Mouse (Mus musculus): ENCODE results near the gene Ddx11. TPM values are rescaled to one million over a fixed set of nuclear protein-coding genes. Genes with fewer than 3 reads are reported as not detected.

Ddx11 gene
- polyA plus RNA-seq (2014; fragmentation: Nextera tagmentation; extraction: Ambion mirVana): 2.9 and 3.6 TPM in 2 replicates

DNA sequence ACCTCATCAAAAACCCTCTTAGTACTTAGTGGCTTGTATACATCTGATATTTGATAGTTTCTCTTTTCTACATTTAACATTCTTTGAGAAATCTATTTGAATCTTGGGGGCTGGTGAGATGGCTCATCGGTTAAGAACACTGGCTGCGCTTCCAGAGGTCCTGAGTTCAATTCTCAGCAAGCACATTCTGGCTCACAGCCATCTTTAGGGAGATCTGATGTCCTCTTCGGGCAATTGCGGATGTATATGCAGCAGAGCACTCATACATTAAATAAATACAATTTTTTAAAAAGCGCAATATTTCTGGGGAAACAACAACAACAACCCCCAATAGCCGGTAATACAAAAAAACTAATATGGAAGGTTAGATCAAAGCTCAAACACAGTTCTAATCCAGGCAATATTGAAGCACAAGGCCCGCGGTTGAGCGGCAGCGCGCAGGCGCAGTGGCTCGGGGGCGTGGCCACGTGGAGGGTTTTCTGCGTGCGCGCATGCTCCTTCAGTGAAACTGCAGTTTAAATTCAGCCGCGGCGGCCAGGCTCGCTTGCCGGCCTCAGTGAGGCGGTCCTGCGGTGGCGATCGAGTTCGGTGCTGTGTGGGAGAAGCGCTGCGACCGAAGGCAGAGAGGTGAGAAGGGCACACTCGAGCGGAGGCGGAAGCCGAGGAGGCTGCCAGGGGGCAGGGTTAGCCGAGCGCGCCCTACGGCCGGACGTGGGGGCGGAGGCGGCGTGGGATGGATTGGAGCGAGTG is at the start of gene Ddx11:
Ddx11 (plus strand) TSS at position 455 of the 750 bp plus-strand sequence.
- 5% methylated on average over 45 of the region's 45 CpGs for WGBS
- Histone ChIP-seq H3K4me1 (ENCODE audit: control insufficient read depth, insufficient read depth, low read length) (peaks cover 6% of the 10 kb centered on the region; the same call in 1 of the 2 replicates), H3K4me3 (ENCODE audit: low read depth, low read length) (peak within 1 kb of the TSS; percentile 54), H3K27ac (ENCODE audit: low read depth, low read length) (no peak within 1 kb of the TSS), H3K9ac (replicated peaks; ENCODE audit: low read depth, low read length) (peak within 1 kb of the TSS; percentile 49), H3K36me3 (ENCODE audit: control insufficient read depth, insufficient read depth, low read length) (peaks cover 15% of the 10 kb centered on the region; the same call in 1 of the 2 replicates), H3K27me3 (ENCODE audit: control insufficient read depth, insufficient read depth, low read length) (no peaks in the 10 kb centered on the region), H3K9me3 (ENCODE audit: control insufficient read depth, low read length) (no peaks in the 10 kb centered on the region), H3K4me2 (ENCODE audit: low read depth, low read length) (peak within 1 kb of the TSS; percentile 48)
- ATAC-seq (ENCODE audit: low read depth): peak; percentile 87

DNA sequence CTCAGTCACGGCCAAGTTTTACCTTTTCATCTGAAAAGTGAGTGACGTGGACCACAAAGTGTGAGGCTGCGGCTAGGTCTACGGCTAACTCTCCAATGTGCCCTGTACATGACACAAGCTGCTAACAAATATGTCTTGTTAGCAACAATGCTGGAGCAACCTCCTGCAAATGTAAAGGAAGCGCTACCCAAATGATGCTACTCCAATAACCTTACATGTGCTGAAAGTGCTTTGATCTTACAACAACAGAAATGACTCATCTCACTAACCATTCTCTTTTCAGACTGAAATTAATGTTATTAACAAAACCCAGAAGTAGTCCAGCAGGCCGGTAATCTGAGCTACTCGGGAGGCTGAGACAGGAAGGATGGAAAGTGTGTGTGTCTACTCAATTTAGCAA is 49.3 kb upstream of the Ddx11 start:
- WGBS: 89% methylated on average over 7 of the region's 7 CpGs

DNA sequence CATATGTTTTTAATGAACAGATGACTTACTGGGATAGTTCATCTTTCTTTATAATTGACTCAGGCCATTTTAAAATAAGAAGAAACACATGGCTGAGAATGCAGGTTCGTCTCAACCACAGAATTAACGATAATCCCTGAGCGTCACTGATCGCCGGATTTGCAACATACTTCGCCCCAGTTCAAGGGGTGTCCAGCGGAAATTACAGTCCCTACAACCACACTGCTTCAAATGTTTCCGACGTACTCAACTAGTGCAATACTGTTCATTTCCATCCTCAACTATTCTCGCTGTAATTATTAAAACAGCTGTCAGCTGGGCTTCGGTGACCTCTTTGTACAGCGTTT is 47.5 kb upstream of the Ddx11 start:
- Histone ChIP-seq H3K36me3 (ENCODE audit: control insufficient read depth, insufficient read depth, low read length) (peaks cover 19% of the 10 kb centered on the region), H3K4me2 (ENCODE audit: low read depth, low read length) (peak overlapping the region; percentile 78), H3K27me3 (ENCODE audit: control insufficient read depth, insufficient read depth, low read length) (no peaks in the 10 kb centered on the region), H3K4me3 (ENCODE audit: low read depth, low read length) (peak overlapping the region; percentile 87), H3K9ac (replicated peaks; ENCODE audit: low read depth, low read length) (peak overlapping the region; percentile 86), H3K4me1 (ENCODE audit: control insufficient read depth, insufficient read depth, low read length) (peaks cover 12% of the 10 kb centered on the region), H3K27ac (ENCODE audit: low read depth, low read length) (peak overlapping the region; percentile 93), H3K9me3 (ENCODE audit: control insufficient read depth, low read length) (no peaks in the 10 kb centered on the region)
- ATAC-seq (ENCODE audit: low read depth): no peak
- 4% methylated on average over 12 of the region's 12 CpGs for WGBS

More for the DNA sequence above, 49.3 kb upstream of the Ddx11 start:
- Histone ChIP-seq H3K9me3 (ENCODE audit: control insufficient read depth, low read length) (no peaks in the 10 kb centered on the region), H3K27ac (ENCODE audit: low read depth, low read length) (no peak overlapping the region), H3K4me2 (ENCODE audit: low read depth, low read length) (no peak overlapping the region), H3K27me3 (ENCODE audit: control insufficient read depth, insufficient read depth, low read length) (no peaks in the 10 kb centered on the region), H3K4me1 (ENCODE audit: control insufficient read depth, insufficient read depth, low read length) (peaks cover 12% of the 10 kb centered on the region), H3K4me3 (ENCODE audit: low read depth, low read length) (no peak overlapping the region), H3K36me3 (ENCODE audit: control insufficient read depth, insufficient read depth, low read length) (0 out of 2 replicates have a peak, but pooled peaks cover 3% of the 10 kb centered on the region), H3K9ac (replicated peaks; ENCODE audit: low read depth, low read length) (no peak overlapping the region)
- ATAC-seq (ENCODE audit: low read depth): no peak

DNA sequence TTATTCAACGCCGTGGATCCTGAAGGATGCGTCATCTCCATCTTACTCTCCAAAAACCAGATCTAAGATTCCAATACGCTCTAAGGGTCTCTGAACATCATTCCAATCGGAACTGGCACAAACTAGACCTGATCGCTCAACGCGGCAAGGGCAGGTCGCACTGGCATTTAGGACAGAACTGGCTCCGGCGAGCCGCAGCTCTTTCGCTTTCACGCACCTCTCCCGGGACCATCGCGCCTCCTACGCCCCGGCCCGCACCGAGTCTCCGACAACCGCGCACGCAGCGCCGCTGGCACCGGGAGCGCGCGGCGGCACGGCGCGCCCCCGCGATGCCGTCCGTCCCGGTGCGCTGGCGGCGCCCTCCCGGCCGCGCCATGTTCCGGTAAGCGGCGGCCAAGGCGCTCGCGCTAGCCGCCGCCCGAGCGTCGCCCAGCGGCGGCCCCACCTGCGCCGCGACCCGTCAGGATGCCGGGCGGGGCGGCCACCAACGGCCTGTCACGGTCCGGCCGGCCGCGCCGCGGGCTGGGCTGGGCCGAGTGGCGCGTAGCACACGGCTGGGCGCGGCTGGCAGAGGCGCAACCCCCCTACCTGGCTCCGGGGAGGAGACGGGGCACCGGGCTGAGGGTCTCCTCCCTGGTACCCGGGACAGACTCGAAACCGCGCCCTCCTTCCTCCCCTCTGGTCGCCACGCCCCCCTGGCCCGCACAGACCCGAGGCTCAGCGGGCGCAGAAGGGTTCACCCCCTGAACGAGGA is 47.0 kb upstream of the Ddx11 start:
- Histone ChIP-seq H3K27ac (ENCODE audit: low read depth, low read length) (peak overlapping the region; percentile 93), H3K4me2 (ENCODE audit: low read depth, low read length) (peak overlapping the region; percentile 78), H3K4me3 (ENCODE audit: low read depth, low read length) (peak overlapping the region; percentile 87), H3K9me3 (ENCODE audit: control insufficient read depth, low read length) (no peaks in the 10 kb centered on the region), H3K36me3 (ENCODE audit: control insufficient read depth, insufficient read depth, low read length) (peaks cover 24% of the 10 kb centered on the region), H3K4me1 (ENCODE audit: control insufficient read depth, insufficient read depth, low read length) (peaks cover 12% of the 10 kb centered on the region), H3K27me3 (ENCODE audit: control insufficient read depth, insufficient read depth, low read length) (no peaks in the 10 kb centered on the region), H3K9ac (replicated peaks; ENCODE audit: low read depth, low read length) (peak overlapping the region; percentile 86)
- under 1% methylated on average over 73 of the region's 95 CpGs for WGBS
- peak; percentile 85 for ATAC-seq (ENCODE audit: low read depth)

DNA sequence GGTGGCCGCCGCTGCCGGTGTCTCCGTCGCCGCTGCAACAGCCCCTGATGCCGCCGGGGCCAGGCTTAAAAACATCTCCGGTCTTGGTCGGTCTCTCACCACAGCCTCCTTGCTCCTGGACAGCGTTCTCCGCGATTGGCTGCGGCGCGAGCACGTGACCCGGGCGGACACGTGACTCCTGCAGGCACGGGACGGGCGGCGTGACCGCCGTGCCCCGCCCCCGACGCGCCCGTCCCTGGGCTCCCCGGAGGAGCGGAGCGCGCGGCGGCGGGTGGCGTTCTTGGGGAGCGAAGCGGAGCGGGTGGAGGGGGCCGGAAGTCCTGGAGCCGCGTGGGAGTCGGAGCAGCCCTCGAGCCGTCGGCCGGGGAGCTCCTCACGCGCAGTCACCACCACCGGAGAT is 46.4 kb upstream of the Ddx11 start, which contains the start of gene Ankrd12:
Ankrd12 (minus strand) TSS at position 156 of the 400 bp plus-strand sequence.
- H3K4me2 ChIP-seq (ENCODE audit: low read depth, low read length): peak within 1 kb of the TSS; percentile 78
- WGBS: under 1% methylated on average over 47 of the region's 53 CpGs
- H3K36me3 ChIP-seq (ENCODE audit: control insufficient read depth, insufficient read depth, low read length): peaks cover 25% of the 10 kb centered on the region
- ATAC-seq (ENCODE audit: low read depth): peak; percentile 98
- H3K27me3 ChIP-seq (ENCODE audit: control insufficient read depth, insufficient read depth, low read length): no peaks in the 10 kb centered on the region
- peaks cover 12% of the 10 kb centered on the region for H3K4me1 ChIP-seq (ENCODE audit: control insufficient read depth, insufficient read depth, low read length)
- peak within 1 kb of the TSS; percentile 87 for H3K4me3 ChIP-seq (ENCODE audit: low read depth, low read length)
- H3K9me3 ChIP-seq (ENCODE audit: control insufficient read depth, low read length): no peaks in the 10 kb centered on the region
- H3K9ac ChIP-seq (replicated peaks; ENCODE audit: low read depth, low read length): peak within 1 kb of the TSS; percentile 86
- peak within 1 kb of the TSS; percentile 93 for H3K27ac ChIP-seq (ENCODE audit: low read depth, low read length)

DNA sequence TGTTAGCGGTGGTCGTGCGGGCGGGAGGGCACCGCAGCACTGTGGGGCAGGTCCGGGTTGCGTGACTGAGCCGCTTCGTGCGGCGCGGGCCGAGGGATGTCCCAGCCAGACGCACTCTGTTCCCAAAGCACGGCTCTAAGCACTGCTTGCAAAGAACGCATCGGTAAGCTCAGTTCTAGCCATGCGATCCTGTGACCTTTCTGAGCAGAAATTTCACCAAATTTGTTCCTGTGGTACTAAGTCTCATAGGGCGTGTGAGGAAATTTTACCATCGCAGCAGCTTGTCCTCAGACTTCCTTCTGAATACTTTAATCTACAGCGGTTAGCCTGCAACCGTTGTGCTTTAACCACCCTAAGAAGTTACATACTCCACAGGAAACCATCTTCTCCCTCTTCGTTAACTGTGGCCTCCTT is 45.9 kb upstream of the Ddx11 start:
- 0% methylated on average over 23 of the region's 23 CpGs for WGBS
- Histone ChIP-seq H3K4me3 (ENCODE audit: low read depth, low read length) (peak overlapping the region; percentile 87), H3K27ac (ENCODE audit: low read depth, low read length) (peak overlapping the region; percentile 83), H3K4me1 (ENCODE audit: control insufficient read depth, insufficient read depth, low read length) (peaks cover 12% of the 10 kb centered on the region), H3K27me3 (ENCODE audit: control insufficient read depth, insufficient read depth, low read length) (no peaks in the 10 kb centered on the region), H3K4me2 (ENCODE audit: low read depth, low read length) (peak overlapping the region; percentile 78), H3K9me3 (ENCODE audit: control insufficient read depth, low read length) (no peaks in the 10 kb centered on the region), H3K36me3 (ENCODE audit: control insufficient read depth, insufficient read depth, low read length) (peaks cover 25% of the 10 kb centered on the region), H3K9ac (replicated peaks; ENCODE audit: low read depth, low read length) (peak overlapping the region; percentile 86)
- ATAC-seq (ENCODE audit: low read depth): peak; percentile 79

DNA sequence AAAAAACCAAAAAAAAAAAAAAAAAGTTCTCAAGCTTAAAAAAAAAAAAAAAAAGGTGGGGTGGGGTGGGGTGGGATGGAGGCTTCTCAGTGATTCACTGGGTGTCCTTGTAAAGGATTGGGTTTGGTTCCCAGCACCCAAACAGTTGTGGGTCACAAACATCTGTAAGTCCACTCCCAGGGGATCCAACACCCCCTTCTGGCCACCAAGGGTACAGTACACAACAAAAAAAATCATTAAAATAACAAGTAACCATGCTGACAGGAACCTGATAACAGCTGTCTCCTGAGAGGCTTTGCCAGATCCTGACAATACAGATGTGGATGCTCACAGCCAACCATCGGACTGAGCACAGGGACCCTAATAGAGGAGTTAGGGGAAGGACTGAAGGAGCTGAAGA is 38.8 kb upstream of the Ddx11 start:
- H3K4me2 ChIP-seq (ENCODE audit: low read depth, low read length): no peak overlapping the region
- no peak overlapping the region for H3K9ac ChIP-seq (replicated peaks; ENCODE audit: low read depth, low read length)
- no peaks in the 10 kb centered on the region for H3K27me3 ChIP-seq (ENCODE audit: control insufficient read depth, insufficient read depth, low read length)
- H3K27ac ChIP-seq (ENCODE audit: low read depth, low read length): no peak overlapping the region
- H3K9me3 ChIP-seq (ENCODE audit: control insufficient read depth, low read length): no peaks in the 10 kb centered on the region
- no peak overlapping the region for H3K4me3 ChIP-seq (ENCODE audit: low read depth, low read length)
- no peaks in the 10 kb centered on the region for H3K4me1 ChIP-seq (ENCODE audit: control insufficient read depth, insufficient read depth, low read length)
- ATAC-seq (ENCODE audit: low read depth): no peak
- peaks cover 29% of the 10 kb centered on the region for H3K36me3 ChIP-seq (ENCODE audit: control insufficient read depth, insufficient read depth, low read length)
- 96% methylated on average over 1 of the region's 1 CpGs for WGBS

DNA sequence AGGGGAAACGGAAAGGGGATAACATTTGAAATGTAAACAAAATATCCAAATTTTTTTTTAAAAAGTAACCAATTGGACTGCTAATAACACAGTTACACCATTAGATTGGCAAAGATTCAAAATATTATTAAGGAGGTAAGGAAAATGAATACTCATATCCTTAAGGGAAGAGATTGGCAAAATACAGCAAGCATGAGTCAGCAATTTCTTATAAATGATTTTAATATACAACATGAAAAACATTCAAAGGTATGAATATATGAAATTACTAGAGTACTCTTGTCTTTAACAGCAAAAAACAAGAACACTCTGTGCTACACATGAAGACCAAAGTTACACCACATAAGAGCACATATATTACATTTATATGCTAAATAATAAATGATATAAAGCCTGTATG is 38.3 kb upstream of the Ddx11 start:
- Histone ChIP-seq H3K4me1 (ENCODE audit: control insufficient read depth, insufficient read depth, low read length) (no peaks in the 10 kb centered on the region), H3K36me3 (ENCODE audit: control insufficient read depth, insufficient read depth, low read length) (peaks cover 24% of the 10 kb centered on the region), H3K27me3 (ENCODE audit: control insufficient read depth, insufficient read depth, low read length) (no peaks in the 10 kb centered on the region), H3K4me2 (ENCODE audit: low read depth, low read length) (no peak overlapping the region), H3K9me3 (ENCODE audit: control insufficient read depth, low read length) (no peaks in the 10 kb centered on the region), H3K27ac (ENCODE audit: low read depth, low read length) (no peak overlapping the region), H3K4me3 (ENCODE audit: low read depth, low read length) (no peak overlapping the region), H3K9ac (replicated peaks; ENCODE audit: low read depth, low read length) (no peak overlapping the region)
- ATAC-seq (ENCODE audit: low read depth): no peak
- 100% methylated on average over 1 of the region's 1 CpGs for WGBS

DNA sequence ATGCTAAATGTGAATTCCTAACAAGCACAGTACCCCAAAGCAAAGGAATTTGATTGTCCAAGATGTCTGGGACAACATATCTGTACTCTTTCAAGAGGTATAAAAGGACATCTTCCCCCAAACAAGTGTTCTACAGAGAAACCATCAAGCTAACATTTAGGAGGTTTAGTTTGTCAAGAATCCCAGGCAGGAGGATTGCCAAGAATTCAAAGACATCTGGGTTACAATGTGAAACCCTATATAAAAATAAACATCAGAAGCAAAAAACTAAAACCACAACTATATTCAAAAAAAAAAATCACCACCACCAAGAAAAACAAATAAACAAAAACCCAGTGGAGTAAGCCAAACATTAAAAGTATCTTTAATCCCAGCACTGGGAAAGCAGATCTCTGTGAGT is 33.1 kb upstream of the Ddx11 start:
- Histone ChIP-seq H3K36me3 (ENCODE audit: control insufficient read depth, insufficient read depth, low read length) (peaks cover 18% of the 10 kb centered on the region), H3K4me1 (ENCODE audit: control insufficient read depth, insufficient read depth, low read length) (no peaks in the 10 kb centered on the region), H3K9me3 (ENCODE audit: control insufficient read depth, low read length) (no peaks in the 10 kb centered on the region), H3K4me2 (ENCODE audit: low read depth, low read length) (no peak overlapping the region), H3K9ac (replicated peaks; ENCODE audit: low read depth, low read length) (no peak overlapping the region), H3K4me3 (ENCODE audit: low read depth, low read length) (no peak overlapping the region), H3K27ac (ENCODE audit: low read depth, low read length) (no peak overlapping the region), H3K27me3 (ENCODE audit: control insufficient read depth, insufficient read depth, low read length) (no peaks in the 10 kb centered on the region)
- no peak for ATAC-seq (ENCODE audit: low read depth)

Measured in neural tube, embryonic 14.5 days (tissue).